Mouse (Mus musculus): ENCODE data around the gene Sptlc3. TPM values are rescaled to one million over a fixed set of nuclear protein-coding genes. Genes with fewer than 3 reads are reported as not detected.

Sptlc3 gene
- not detected for total RNA-seq (2023)

GRCm38 (mm10) chr2:139493836-139494235, at the start of gene Sptlc3:
Sptlc3 (plus strand) TSS chr2:139493913.

GRCm38 (mm10) chr2:139677809-139678274, 184.1 kb downstream of the Sptlc3 start, which contains the start of gene Ism1:
Ism1 (plus strand) TSS chr2:139678178.

Other genes starting within 250 kb of the Sptlc3 start
- gene Ism1, start 184.3 kb downstream of the Sptlc3 start, total RNA-seq (2023) = not detected

All from B cell, adult 67 days (primary cell).